Mouse (Mus musculus): Measurements from ENCODE around the gene Gimap4.

Gene Gimap4

GRCm38 (mm10) chr6:48702601-48703000 is 18.3 kb downstream of the Gimap4 start:
- DNase-seq, result no peak

- DNase-seq, result no peak
These were observed 19.8 kb downstream of the Gimap4 start for GRCm38 (mm10) chr6:48704146-48704545.

GRCm38 (mm10) chr6:48706130-48706529 is 21.8 kb downstream of the Gimap4 start:
- DNase-seq, result no peak

GRCm38 (mm10) chr6:48718455-48718854 is 34.1 kb downstream of the Gimap4 start, which contains the start of the genes Gm28053 and Gimap7:
Gm28053 (plus strand) TSS chr6:48718607.
Gimap7 (plus strand) TSS chr6:48718621.
- DNase-seq, result peak; percentile 68 to 85

- no peak for DNase-seq
These were observed 36.0 kb downstream of the Gimap4 start for GRCm38 (mm10) chr6:48720326-48720725.

- no peak for DNase-seq
These were observed 39.1 kb downstream of the Gimap4 start for GRCm38 (mm10) chr6:48723468-48723867.

GRCm38 (mm10) chr6:48725476-48725875 is 41.1 kb downstream of the Gimap4 start:
- DNase-seq, result peak in 1 of 2 experiments; percentile 66

- DNase-seq, result peak in 1 of 2 experiments; percentile 38
These were observed 43.4 kb downstream of the Gimap4 start for GRCm38 (mm10) chr6:48727761-48728160.

- DNase-seq, result peak; percentile 69 to 93
These were observed 48.5 kb downstream of the Gimap4 start for GRCm38 (mm10) chr6:48732864-48733304.

GRCm38 (mm10) chr6:48733660-48734059 is 49.3 kb downstream of the Gimap4 start:
- DNase-seq, result no peak

GRCm38 (mm10) chr6:48737053-48737452 is 52.7 kb downstream of the Gimap4 start:
- DNase-seq, result no peak

- DNase-seq, result peak in 1 of 2 experiments; percentile 9
These were observed 53.3 kb downstream of the Gimap4 start for GRCm38 (mm10) chr6:48737688-48738087.

- peak; percentile 69 to 80 for DNase-seq
These were observed 54.8 kb downstream of the Gimap4 start, which contains the start of gene Gimap1 for GRCm38 (mm10) chr6:48738961-48739779. Gimap1 (plus strand) TSS chr6:48739054.

GRCm38 (mm10) chr6:48739780-48740055 is 55.4 kb downstream of the Gimap4 start:
- no peak for DNase-seq

- DNase-seq, result no peak
These were observed 56.3 kb downstream of the Gimap4 start for GRCm38 (mm10) chr6:48740501-48741169.

GRCm38 (mm10) chr6:48741273-48741672 is 56.9 kb downstream of the Gimap4 start:
- peak in 1 of 2 experiments; percentile 68 for DNase-seq

All from thymus, adult 18-20 months (tissue).